Mouse (Mus musculus) midbrain, embryonic 10.5 days (tissue): ENCODE measurements around the gene Csrp2. TPM values are rescaled to one million over a fixed set of nuclear protein-coding genes. Genes with fewer than 3 reads are reported as not detected.

ENCODE experiments used
- DNase-seq: peaks from one replicate; pipeline ENCODE4 v3.0.0-alpha.2; 2017; ENCODE audit warnings: low spot score
- H3K27ac ChIP-seq: fragments of 300-500 bp; sonication (generic); replicated peaks from 2 replicates; pipeline ENCODE4 v1.5.1; 2016; ENCODE audit warnings: mild to moderate bottlenecking
- H3K27me3 ChIP-seq: fragments of 300-500 bp; sonication (generic); 2 replicates; pipeline ENCODE4 v1.6.1; 2016; ENCODE audit warnings: low read depth, mild to moderate bottlenecking; ENCODE audit not compliant: poor library complexity, severe bottlenecking
- H3K36me3 ChIP-seq: fragments of 300-500 bp; sonication (generic); 2 replicates; pipeline ENCODE4 v1.6.1; 2016; ENCODE audit warnings: mild to moderate bottlenecking, moderate library complexity
- H3K4me1 ChIP-seq: fragments of 300-500 bp; sonication (generic); 2 replicates; pipeline ENCODE4 v1.6.1; 2016
- H3K4me3 ChIP-seq: fragments of 300-500 bp; sonication (generic); 2 replicates; pipeline ENCODE4 v1.5.1; 2016; ENCODE audit warnings: mild to moderate bottlenecking, moderate library complexity
- H3K9me3 ChIP-seq: fragments of 300-500 bp; sonication (generic); replicated peaks from 2 replicates; pipeline ENCODE4 v1.6.1; 2016; ENCODE audit warnings: mild to moderate bottlenecking
- WGBS: fragments of 180-500 bp; shearing (Covaris S2); methylation state at CpG from one replicate; pipeline ENCODE4 v1.1.7; 2016; 5-methylcytosine and 5-hydroxymethylcytosine counted together
- polyA plus RNA-seq: library from polyadenylated mRNA; unstranded; fragments of >200 nt; fragmentation: Nextera tagmentation; extraction: Ambion mirVana; gene quantifications from 2 replicates; pipeline ENCODE4 v1.2.1, GENCODE M21; 2016

The Csrp2 gene
- polyA plus RNA-seq, 1 experiment from 2014 or later = 183 TPM

GRCm38 (mm10) chr10:110952937-110953451 lies 33.4 kb downstream of the Csrp2 start:
- no peak for DNase-seq
- Histone ChIP-seq H3K4me1 (no peaks in the 10 kb centered on the region), H3K27ac (no peak overlapping the region), H3K27me3 (no peaks in the 10 kb centered on the region), H3K9me3 (no peaks in the 10 kb centered on the region), H3K36me3 (peaks cover 76% of the 10 kb centered on the region), H3K4me3 (no peak overlapping the region)
- 93% methylated on average over 9 of the region's 9 CpGs for WGBS

GRCm38 (mm10) chr10:110958879-110959278 lies 39.3 kb downstream of the Csrp2 start:
- 94% methylated on average over 6 of the region's 6 CpGs for WGBS
- Histone ChIP-seq H3K4me3 (no peak overlapping the region), H3K4me1 (no peaks in the 10 kb centered on the region), H3K9me3 (no peaks in the 10 kb centered on the region), H3K27ac (no peak overlapping the region), H3K36me3 (peaks cover 63% of the 10 kb centered on the region), H3K27me3 (no peaks in the 10 kb centered on the region)
- no peak for DNase-seq

- H3K27ac ChIP-seq = no peak overlapping the region
- H3K4me1 ChIP-seq = no peaks in the 10 kb centered on the region
- no peak overlapping the region for H3K4me3 ChIP-seq
- no peak for DNase-seq
- peaks cover 63% of the 10 kb centered on the region for H3K36me3 ChIP-seq
- H3K9me3 ChIP-seq = no peaks in the 10 kb centered on the region
- H3K27me3 ChIP-seq = no peaks in the 10 kb centered on the region
- 95% methylated on average over 8 of the region's 8 CpGs for WGBS
Measured at GRCm38 (mm10) chr10:110959781-110960180, 40.2 kb downstream of the Csrp2 start.

- Histone ChIP-seq H3K4me3 (no peak overlapping the region), H3K27me3 (no peaks in the 10 kb centered on the region), H3K9me3 (no peaks in the 10 kb centered on the region), H3K4me1 (no peaks in the 10 kb centered on the region), H3K27ac (no peak overlapping the region), H3K36me3 (peaks cover 56% of the 10 kb centered on the region)
- 93% methylated on average over 6 of the region's 6 CpGs for WGBS
- DNase-seq = no peak
Measured at GRCm38 (mm10) chr10:110960841-110961240, 41.3 kb downstream of the Csrp2 start.

GRCm38 (mm10) chr10:110962172-110962571 lies 42.6 kb downstream of the Csrp2 start:
- peaks cover 53% of the 10 kb centered on the region for H3K36me3 ChIP-seq
- WGBS = 64% methylated on average over 1 of the region's 1 CpGs
- no peaks in the 10 kb centered on the region for H3K9me3 ChIP-seq
- no peak overlapping the region for H3K4me3 ChIP-seq
- no peaks in the 10 kb centered on the region for H3K4me1 ChIP-seq
- H3K27ac ChIP-seq = no peak overlapping the region
- H3K27me3 ChIP-seq = no peaks in the 10 kb centered on the region
- DNase-seq = no peak

- Histone ChIP-seq H3K4me1 (no peaks in the 10 kb centered on the region; the same call in 1 of the 2 replicates), H3K36me3 (peaks cover 71% of the 10 kb centered on the region), H3K4me3 (no peak overlapping the region), H3K27ac (no peak overlapping the region), H3K27me3 (no peaks in the 10 kb centered on the region), H3K9me3 (no peaks in the 10 kb centered on the region)
- 93% methylated on average over 3 of the region's 3 CpGs for WGBS
- no peak for DNase-seq
Measured at GRCm38 (mm10) chr10:110971044-110971443, 51.5 kb downstream of the Csrp2 start.

GRCm38 (mm10) chr10:110971483-110971882 lies 51.9 kb downstream of the Csrp2 start:
- no peaks in the 10 kb centered on the region for H3K27me3 ChIP-seq
- no peaks in the 10 kb centered on the region for H3K9me3 ChIP-seq
- no peak for DNase-seq
- no peak overlapping the region for H3K27ac ChIP-seq
- 93% methylated on average over 6 of the region's 6 CpGs for WGBS
- no peaks in the 10 kb centered on the region; the same call in 1 of the 2 replicates for H3K4me1 ChIP-seq
- peaks cover 70% of the 10 kb centered on the region for H3K36me3 ChIP-seq
- no peak overlapping the region for H3K4me3 ChIP-seq

- Histone ChIP-seq H3K27ac (no peak overlapping the region), H3K9me3 (no peaks in the 10 kb centered on the region), H3K4me3 (no peak overlapping the region), H3K27me3 (no peaks in the 10 kb centered on the region), H3K4me1 (no peaks in the 10 kb centered on the region; the same call in 1 of the 2 replicates), H3K36me3 (peaks cover 65% of the 10 kb centered on the region)
- 88% methylated on average over 9 of the region's 9 CpGs for WGBS
- DNase-seq = no peak
Measured at GRCm38 (mm10) chr10:110971998-110972397, 52.4 kb downstream of the Csrp2 start.

- Histone ChIP-seq H3K36me3 (peaks cover 63% of the 10 kb centered on the region), H3K4me3 (no peak overlapping the region)
- peak; percentile 19 for DNase-seq
Measured at GRCm38 (mm10) chr10:110974463-110974862, 54.9 kb downstream of the Csrp2 start.

GRCm38 (mm10) chr10:110974885-110975284 lies 55.3 kb downstream of the Csrp2 start:
- Histone ChIP-seq H3K36me3 (peaks cover 63% of the 10 kb centered on the region), H3K27me3 (no peaks in the 10 kb centered on the region), H3K4me1 (no peaks in the 10 kb centered on the region; the same call in 1 of the 2 replicates), H3K9me3 (no peaks in the 10 kb centered on the region), H3K27ac (no peak overlapping the region), H3K4me3 (no peak overlapping the region)
- no peak for DNase-seq
- WGBS = 64% methylated on average over 1 of the region's 1 CpGs

More at GRCm38 (mm10) chr10:110974463-110974862, 54.9 kb downstream of the Csrp2 start:
- H3K9me3 ChIP-seq = no peaks in the 10 kb centered on the region
- no peaks in the 10 kb centered on the region for H3K27me3 ChIP-seq
- WGBS = 56% methylated on average over 3 of the region's 3 CpGs
- H3K27ac ChIP-seq = no peak overlapping the region
- H3K4me1 ChIP-seq = no peaks in the 10 kb centered on the region; the same call in 1 of the 2 replicates

- DNase-seq = peak; percentile 33
- H3K36me3 ChIP-seq = peaks cover 65% of the 10 kb centered on the region
- no peaks in the 10 kb centered on the region for H3K27me3 ChIP-seq
- H3K4me3 ChIP-seq = no peak overlapping the region
- no peaks in the 10 kb centered on the region; the same call in 1 of the 2 replicates for H3K4me1 ChIP-seq
- H3K27ac ChIP-seq = no peak overlapping the region
- WGBS = 20% methylated on average over 1 of the region's 1 CpGs
- H3K9me3 ChIP-seq = no peaks in the 10 kb centered on the region
Measured at GRCm38 (mm10) chr10:110976046-110976445, 56.5 kb downstream of the Csrp2 start.

- WGBS = 61% methylated on average over 2 of the region's 2 CpGs
- no peaks in the 10 kb centered on the region for H3K4me1 ChIP-seq
- H3K36me3 ChIP-seq = peaks cover 62% of the 10 kb centered on the region
- H3K27ac ChIP-seq = no peak overlapping the region
- no peaks in the 10 kb centered on the region for H3K9me3 ChIP-seq
- H3K27me3 ChIP-seq = no peaks in the 10 kb centered on the region
- DNase-seq = no peak
- H3K4me3 ChIP-seq = no peak overlapping the region
Measured at GRCm38 (mm10) chr10:110977379-110977778, 57.8 kb downstream of the Csrp2 start.

GRCm38 (mm10) chr10:110979431-110979830 lies 59.8 kb downstream of the Csrp2 start:
- H3K4me3 ChIP-seq = no peak overlapping the region
- peaks cover 47% of the 10 kb centered on the region for H3K36me3 ChIP-seq
- no peaks in the 10 kb centered on the region for H3K9me3 ChIP-seq
- 89% methylated on average over 2 of the region's 2 CpGs for WGBS
- no peaks in the 10 kb centered on the region for H3K27me3 ChIP-seq
- H3K27ac ChIP-seq = no peak overlapping the region
- H3K4me1 ChIP-seq = no peaks in the 10 kb centered on the region
- DNase-seq = no peak
